Mouse (Mus musculus) thymus, postnatal 10 days (tissue): ENCODE results near the gene Prss35.

Experiments used
- DNase-seq, 2 experiments: peaks; one replicate each; pipeline ENCODE4 v3.0.0; 2021; ENCODE audit warnings: low spot score in 2 of 2

Gene Prss35

GRCm38 (mm10) chr9:86798686-86799085 is 55.2 kb downstream of the Prss35 start:
- no peak for DNase-seq

- DNase-seq: no peak
Measured at GRCm38 (mm10) chr9:86799099-86799498, 55.6 kb downstream of the Prss35 start.

GRCm38 (mm10) chr9:86800600-86801163 is 57.2 kb downstream of the Prss35 start:
- DNase-seq: peak in 1 of 2 experiments; percentile 12
